Mouse (Mus musculus): ENCODE results near the gene Ube2b.

The Ube2b gene

DNA sequence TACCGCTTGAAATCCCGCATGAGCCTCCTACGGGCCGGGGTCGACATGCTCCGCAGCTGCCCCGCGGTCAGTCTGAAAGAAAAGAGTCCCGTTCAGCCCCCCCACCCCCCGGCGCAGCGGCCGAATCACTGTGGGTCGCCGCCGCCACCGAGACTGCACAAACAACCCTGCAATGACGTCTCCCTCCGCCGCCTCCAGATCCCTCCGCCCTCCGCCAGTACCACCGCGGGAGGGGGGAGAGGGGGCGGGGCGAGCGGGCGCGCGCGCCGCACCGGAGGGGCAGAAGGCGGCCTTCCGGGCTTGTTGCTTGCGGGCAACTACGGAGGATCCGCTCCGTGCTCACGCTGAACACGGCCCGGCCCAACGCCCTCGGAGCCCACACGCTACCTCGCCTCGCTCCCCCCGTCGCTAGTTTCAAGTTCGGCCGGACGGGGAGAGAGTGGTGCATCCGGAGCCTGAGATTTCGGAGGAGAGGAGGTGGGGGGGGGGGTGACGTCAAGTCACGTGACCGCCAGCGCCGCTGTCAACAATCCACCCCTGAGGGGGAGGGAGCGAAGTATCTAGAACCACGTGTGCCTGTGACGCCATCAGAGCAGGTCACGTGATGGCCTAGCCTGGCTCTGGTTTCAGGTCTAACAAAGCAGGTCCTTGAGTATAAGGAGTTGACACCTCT, at the start of gene Ube2b:
Gene Ube2b (minus strand): TSS at position 473 of the 673 bp plus-strand sequence.
- in situ Hi-C loops (cut with MboI; ENCODE audit: low pct_unique_long_range_greater_than_20kb in 1 of 2, low sequenced_read_pairs in 2 of 2, unreplicated experiment in 1 of 2) = no loop called here

DNA sequence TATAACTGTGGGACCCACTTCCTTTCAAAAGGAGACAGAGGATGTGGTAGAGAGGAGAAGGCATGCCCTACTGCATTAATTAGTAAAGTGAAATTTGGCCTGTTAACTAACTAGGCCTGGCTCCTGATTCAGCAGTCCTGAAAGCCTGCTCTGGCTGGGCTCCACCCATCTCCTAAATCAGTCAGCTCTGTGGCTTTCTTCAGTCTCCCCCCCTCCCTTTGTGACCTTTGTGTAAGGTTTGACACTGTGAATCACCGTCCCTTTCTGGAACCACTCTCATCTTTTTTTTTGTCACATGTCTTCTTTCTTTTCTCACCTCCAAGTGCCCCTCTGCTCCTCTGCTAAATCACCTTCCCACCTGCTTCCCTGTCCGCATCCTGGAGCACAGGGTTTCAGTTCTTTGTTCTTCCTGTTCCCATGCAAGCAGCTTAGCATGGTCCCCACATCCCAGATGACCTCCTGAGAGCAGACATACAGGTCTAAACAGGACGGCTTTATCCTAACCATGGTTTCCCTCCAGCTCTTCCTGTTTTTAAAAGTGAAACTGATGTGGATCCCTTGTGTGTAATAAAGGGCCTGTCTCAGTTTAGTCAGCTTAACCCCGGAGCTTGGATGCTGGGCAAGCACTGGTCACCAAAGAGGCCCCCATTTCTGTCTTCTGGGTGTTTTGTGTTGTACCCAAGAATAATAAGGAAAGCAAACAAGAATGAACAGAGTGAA, 46.0 kb upstream of the Ube2b start:
- in situ Hi-C loops (cut with MboI; ENCODE audit: low pct_unique_long_range_greater_than_20kb in 1 of 2, low sequenced_read_pairs in 2 of 2, unreplicated experiment in 1 of 2) = no loop called here

DNA sequence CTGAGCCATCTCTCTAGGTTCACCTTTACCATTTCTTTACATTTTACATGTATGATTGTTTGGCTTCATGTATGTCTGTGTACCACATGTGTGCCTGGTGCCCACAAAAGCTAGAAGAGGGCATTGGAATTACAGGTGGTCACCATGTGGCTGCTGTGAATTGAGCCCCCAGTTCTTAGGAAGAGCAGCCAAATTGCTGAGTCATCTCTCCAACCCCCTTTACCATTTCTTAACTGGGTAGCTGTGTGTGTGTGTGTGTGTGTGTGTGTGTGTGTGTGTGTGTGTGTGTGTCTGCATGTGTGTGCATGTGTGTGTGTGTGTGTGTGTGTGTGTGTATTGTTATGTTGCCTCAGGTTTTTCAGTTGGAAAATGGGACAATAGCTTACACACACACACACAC, 43.6 kb upstream of the Ube2b start:
- in situ Hi-C loops (cut with MboI; ENCODE audit: low pct_unique_long_range_greater_than_20kb in 1 of 2, low sequenced_read_pairs in 2 of 2, unreplicated experiment in 1 of 2) = no loop called here

DNA sequence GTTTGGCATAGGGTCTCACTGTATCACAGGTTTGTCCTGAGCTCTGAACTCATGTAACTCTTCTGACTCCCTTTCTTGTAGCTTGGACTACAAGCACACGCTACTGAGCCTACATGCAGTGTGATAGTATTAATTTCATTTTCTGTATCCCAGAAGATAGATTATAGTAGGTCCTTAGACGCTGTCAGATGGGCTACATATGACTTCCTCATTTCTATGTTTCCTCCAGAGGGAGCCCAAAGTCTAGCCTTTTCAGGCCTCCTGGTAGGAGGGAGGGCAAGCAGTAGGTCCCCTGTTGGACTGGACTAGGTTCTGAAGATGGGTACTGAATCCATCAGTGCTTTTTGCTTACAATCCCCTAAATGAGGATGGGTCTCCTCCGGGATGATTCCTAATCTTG, 42.7 kb upstream of the Ube2b start:
- in situ Hi-C loops (cut with MboI; ENCODE audit: low pct_unique_long_range_greater_than_20kb in 1 of 2, low sequenced_read_pairs in 2 of 2, unreplicated experiment in 1 of 2) = no loop called here

DNA sequence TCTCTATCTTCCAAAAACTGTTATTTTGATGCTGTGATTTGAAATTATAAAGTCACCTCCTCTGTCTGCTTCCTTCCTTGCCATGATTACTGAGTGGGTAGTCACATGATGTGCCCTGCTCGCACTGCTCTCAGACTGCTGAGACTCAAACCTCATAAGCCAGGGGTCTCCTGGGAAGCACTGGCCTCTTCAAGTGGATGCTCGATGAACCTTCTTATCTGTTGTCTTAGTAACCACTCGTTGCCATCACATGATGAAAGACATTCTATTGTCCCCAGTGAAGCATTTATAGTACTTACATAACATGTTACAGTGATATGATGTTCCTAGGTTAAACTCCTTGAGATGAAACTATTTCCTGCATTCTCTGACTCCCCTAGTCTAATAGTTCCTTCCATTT, 37.1 kb upstream of the Ube2b start:
- in situ Hi-C loops (cut with MboI; ENCODE audit: low pct_unique_long_range_greater_than_20kb in 1 of 2, low sequenced_read_pairs in 2 of 2, unreplicated experiment in 1 of 2) = no loop called here

DNA sequence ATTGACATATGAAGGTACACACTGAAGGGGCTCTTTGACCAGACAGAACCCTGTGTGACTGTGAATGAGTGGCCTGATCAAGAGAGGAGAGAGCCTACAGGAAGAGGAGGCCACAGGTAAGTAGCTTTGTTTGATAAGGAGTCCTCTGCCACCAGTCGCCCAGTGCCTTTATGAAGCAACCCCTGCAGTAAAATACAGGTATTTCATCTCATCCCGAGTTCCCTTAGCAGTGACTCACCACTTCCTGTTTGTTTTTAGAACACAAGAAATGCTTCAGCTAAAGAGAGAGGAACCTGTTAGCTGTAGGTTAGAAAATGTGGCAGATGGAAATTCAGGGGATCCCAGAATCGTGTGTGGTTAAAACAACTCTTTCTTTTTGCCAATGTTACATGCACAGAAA, 35.3 kb upstream of the Ube2b start:
- in situ Hi-C loops (cut with MboI; ENCODE audit: low pct_unique_long_range_greater_than_20kb in 1 of 2, low sequenced_read_pairs in 2 of 2, unreplicated experiment in 1 of 2) = no loop called here

DNA sequence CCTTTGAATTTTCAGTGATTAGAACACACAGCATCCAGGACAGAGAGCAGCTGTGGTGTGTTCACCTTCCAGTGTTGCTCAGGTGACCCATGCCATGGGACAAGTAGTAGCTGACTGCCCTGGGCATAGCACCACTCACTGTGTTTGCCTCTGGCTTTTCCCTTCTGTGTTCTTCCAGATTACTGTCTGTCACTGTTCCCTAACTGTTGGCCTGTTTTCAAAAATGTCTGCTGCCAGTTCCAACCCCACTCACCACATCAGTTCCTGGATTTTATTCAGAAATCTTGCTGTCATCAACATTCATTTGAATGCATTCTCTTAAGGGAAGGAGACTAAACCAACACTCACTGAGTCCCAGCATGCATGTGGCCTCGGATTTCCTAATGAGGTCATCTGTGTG, 33.4 kb upstream of the Ube2b start:
- in situ Hi-C loops (cut with MboI; ENCODE audit: low pct_unique_long_range_greater_than_20kb in 1 of 2, low sequenced_read_pairs in 2 of 2, unreplicated experiment in 1 of 2) = no loop called here

DNA sequence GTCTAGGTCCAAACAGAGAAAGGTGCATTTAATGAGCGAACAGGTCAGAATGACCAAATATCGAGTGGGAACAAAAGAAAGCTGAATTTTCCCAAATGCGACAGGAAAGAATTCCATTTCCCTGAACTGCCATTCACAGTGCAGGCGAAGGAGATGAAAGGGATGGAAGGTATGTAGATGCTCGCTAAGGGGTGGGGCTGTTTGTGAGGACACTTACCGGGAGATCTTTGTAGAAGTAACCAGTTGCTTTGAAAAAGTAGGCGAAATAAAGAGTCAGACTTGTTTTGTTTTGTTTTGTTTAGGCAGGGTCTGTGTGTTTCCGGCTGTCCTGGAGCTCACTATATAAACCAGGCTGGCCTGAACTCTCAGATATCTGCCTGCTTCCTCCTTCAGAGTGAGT, 31.8 kb upstream of the Ube2b start:
- in situ Hi-C loops (cut with MboI; ENCODE audit: low pct_unique_long_range_greater_than_20kb in 1 of 2, low sequenced_read_pairs in 2 of 2, unreplicated experiment in 1 of 2) = no loop called here

DNA sequence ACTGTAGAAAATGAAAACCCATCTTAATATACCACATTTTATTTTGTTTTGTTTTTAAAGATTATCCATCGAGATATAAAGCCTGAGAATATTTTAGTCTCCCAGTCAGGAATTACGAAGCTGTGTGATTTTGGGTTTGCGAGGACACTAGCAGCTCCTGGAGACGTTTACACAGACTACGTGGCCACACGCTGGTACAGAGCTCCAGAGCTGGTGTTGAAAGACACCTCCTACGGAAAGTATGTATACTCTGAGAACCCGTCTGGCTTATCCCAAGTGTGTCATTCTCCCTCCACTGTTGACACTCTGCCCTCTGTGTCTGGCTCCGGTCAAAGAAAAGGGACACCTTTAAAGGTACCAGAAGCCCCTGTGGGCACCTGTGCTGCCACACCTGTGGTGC, 17.7 kb upstream of the Ube2b start:
- in situ Hi-C loops (cut with MboI; ENCODE audit: low pct_unique_long_range_greater_than_20kb in 1 of 2, low sequenced_read_pairs in 2 of 2, unreplicated experiment in 1 of 2) = no loop called here

DNA sequence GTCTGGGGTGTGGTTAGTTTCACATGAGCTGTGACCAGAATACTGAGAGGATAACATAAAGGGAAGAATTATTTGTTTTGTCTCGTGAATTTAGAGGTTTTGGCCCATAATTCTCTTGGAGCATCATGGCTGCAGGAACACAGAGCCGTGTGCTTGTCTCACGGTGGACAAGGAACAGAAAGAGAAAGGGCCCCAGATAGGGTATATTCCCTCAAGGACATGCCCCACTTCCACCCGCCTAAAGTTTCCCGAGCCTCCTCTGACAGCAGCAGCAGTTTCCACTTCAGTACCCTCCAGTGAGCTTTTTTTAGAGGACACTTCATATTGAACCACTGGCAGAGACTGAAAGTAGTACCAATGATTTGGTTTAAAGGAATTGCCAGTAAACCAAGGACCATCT, 11.0 kb upstream of the Ube2b start:
- in situ Hi-C loops (cut with MboI; ENCODE audit: low pct_unique_long_range_greater_than_20kb in 1 of 2, low sequenced_read_pairs in 2 of 2, unreplicated experiment in 1 of 2) = no loop called here

DNA sequence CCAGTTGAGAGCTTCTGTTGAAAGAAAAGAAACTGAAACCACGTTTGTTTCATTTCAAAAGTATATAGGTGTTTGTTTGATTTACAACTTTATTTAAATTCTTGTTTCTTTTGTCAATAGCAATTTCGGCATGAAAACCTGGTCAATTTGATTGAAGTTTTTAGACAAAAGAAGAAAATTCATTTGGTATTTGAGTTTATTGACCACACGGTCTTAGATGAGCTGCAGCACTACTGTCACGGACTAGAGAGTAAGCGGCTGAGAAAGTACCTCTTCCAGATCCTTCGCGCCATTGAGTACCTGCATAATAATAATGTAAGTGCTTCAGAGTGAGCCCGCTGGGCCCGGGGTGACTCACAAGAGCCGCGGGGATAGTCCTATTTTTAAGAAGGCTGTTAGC, 10.4 kb upstream of the Ube2b start:
- in situ Hi-C loops (cut with MboI; ENCODE audit: low pct_unique_long_range_greater_than_20kb in 1 of 2, low sequenced_read_pairs in 2 of 2, unreplicated experiment in 1 of 2) = no loop called here

DNA sequence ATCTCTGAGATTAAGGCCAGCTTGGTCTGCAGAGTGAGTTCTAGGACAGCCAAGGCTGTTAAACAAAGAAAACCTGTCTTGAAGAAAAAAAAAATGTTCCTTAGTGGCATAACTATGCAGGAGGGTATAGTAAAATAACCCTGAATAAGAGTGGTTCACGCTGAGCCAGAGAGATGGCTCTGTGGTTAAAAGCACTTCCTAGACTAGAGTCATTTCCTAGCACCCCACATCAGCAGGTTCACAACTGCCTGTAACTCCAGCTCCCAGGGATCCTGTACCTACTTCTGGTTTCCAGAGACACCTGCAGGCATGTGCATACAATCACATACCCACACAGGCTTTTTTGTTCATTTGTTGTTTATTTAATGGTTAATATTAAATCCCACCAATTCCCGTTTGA, 5.0 kb upstream of the Ube2b start:
- in situ Hi-C loops (cut with MboI; ENCODE audit: low pct_unique_long_range_greater_than_20kb in 1 of 2, low sequenced_read_pairs in 2 of 2, unreplicated experiment in 1 of 2) = no loop called here

DNA sequence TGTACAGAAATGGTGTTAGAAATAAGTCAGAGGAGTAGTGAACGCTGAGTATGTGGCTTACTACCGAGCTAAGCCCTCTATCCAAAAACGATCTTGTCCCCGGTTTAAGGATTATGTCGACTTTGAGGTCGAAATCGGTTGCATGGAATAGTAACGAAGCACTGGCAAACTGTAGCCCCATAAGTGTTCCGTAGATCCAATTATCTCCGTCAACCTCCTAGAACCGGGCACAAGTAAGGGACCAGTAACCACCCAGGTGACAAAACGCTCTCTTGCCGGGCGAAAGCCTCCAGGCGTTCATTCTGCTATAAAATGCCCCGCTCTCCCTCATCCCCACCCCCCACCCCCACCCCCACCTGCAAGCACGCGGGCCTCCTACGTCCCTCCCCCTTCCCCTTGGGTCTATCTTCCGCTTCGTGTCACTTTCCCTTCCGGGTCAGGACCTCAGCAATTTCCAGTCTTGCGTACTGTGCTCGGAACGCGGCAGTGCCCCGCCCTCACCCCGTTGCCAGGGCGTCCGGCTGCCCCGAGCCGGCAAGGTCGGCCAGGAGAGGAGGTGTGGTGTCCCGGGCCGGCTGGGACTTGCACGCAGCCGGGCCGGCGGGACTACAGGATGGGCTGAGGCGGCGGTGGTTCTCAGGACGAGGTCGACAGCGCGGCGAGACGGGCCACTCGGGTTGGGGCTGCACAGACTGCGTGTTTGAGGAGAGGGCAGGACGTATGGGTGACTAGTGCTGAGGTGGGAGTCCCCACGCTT, 3.4 kb upstream of the Ube2b start, which contains the start of gene Cdkl3:
Gene Cdkl3 (plus strand): TSS at position 450 of the 757 bp plus-strand sequence.
- in situ Hi-C loops (cut with MboI; ENCODE audit: low pct_unique_long_range_greater_than_20kb in 1 of 2, low sequenced_read_pairs in 2 of 2, unreplicated experiment in 1 of 2) = no loop called here

DNA sequence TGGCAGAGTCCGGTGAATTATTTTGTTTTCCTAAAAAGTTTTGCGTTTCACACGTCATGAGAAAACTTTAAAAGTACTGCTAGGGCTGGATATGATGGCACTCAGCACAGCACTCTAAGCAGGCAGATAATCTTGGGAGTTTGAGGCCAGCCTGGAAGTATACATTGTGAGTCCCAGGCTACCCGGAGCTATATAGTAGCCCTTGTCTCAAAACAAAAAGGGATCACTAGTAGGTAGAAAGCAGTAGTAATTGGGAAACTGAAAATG, 2.9 kb upstream of the Ube2b start:
- in situ Hi-C loops (cut with MboI; ENCODE audit: low pct_unique_long_range_greater_than_20kb in 1 of 2, low sequenced_read_pairs in 2 of 2, unreplicated experiment in 1 of 2) = no loop called here

DNA sequence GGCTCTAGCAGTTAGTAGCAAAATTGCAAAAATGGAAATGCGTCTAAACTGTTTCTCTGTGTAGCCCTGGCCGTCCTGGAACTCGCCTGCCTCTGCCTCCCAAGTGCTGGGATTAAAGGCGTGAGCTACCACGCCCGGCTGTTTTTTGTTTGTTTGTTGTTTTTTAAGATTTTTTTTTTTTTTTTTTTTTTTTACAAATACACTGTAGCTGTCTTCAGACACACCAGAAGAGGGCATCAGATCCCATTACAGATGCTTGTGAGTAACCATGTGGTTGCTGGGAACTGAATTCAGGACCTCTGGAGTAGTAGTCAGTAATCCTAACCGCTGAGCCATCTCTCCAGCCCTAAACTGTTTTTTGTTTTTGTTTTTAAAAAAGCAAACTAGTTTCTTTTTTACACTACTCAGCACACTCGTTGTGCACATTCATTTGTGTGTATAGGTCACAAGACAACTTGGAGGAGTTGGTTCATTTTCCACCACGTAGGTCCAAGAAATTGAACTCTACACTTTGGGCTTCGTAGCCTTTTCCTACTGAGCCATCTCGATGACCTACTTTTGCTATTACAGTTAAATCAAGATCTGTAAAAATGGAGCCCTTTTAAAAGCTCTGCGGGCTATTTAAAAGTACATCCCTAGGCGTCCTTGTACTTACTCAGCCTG, 2.4 kb upstream of the Ube2b start:
- in situ Hi-C loops (cut with MboI; ENCODE audit: low pct_unique_long_range_greater_than_20kb in 1 of 2, low sequenced_read_pairs in 2 of 2, unreplicated experiment in 1 of 2) = no loop called here

DNA sequence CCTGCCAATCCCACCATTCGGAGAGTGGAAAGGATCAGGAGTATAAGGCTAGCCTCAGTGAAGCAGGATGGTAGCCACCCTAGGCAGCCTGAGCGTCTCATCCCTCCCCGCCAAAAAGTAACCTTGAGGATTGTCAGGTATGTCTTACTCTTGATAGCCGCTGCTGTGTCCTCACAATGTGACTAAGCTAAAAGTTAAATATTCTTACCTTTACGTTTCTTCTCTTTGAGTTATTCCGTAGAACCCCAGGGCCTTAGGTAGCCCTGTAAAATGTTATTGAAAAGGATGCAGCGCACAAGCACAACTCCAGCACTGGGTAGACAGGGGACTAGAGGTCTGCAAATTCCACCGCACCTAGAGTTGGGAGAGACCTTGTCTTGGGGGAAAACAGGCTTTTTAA, 1.3 kb upstream of the Ube2b start:
- in situ Hi-C loops (cut with MboI; ENCODE audit: low pct_unique_long_range_greater_than_20kb in 1 of 2, low sequenced_read_pairs in 2 of 2, unreplicated experiment in 1 of 2) = no loop called here

DNA sequence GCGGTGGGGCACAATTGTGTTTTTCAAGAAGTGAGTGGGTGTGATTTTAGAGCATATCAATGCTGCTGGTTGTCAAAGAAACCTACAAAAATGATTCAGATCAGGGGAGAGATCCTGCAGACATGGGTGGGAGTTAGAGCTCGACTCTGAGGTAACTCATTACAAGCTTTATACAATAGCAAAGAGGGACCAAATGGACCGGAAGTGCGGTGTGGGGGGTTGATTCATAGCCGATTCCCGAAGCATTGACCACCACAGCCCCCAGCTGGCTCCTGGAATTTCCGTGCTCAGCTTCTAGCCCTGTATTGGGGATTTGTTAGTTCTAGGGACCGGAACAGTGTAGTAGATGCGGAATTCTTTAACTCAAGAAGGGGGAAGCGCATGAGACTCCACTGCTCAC, 779 bp upstream of the Ube2b start:
- in situ Hi-C loops (cut with MboI; ENCODE audit: low pct_unique_long_range_greater_than_20kb in 1 of 2, low sequenced_read_pairs in 2 of 2, unreplicated experiment in 1 of 2) = no loop called here

DNA sequence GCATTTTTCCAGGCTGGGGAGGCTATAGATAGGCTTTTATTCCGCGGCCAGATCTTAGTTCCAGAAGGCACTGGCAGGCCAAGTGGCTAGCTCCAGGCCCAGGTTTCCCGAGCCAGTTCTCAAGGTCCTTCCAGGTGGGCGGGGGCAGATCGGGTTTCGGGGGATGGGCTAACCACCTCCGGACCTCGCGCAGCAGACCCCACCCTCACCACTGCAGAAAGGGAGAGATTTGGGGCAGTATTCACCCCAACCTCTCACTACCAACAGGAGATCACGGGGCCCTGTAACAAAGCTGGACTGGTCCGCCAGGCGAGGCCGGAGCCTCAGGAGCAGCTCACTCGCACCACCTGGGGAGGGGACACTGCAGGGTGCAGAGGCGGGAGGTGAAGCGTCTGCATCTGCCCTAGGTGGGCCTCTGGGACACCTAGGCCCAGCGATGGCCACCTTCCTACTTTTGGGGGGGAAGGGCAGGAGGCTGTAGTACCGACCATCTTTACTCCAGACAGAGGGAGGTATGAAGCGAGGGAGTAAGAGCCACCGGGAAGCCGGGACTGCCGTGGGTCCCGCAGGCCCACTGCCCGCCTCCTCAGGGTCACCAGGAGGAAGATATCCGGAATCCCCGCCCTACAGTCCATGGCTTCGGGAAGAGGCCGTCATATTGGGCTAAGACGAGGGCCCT, 812 bp downstream of the Ube2b start:
- in situ Hi-C loops (cut with MboI; ENCODE audit: low pct_unique_long_range_greater_than_20kb in 1 of 2, low sequenced_read_pairs in 2 of 2, unreplicated experiment in 1 of 2) = no loop called here

DNA sequence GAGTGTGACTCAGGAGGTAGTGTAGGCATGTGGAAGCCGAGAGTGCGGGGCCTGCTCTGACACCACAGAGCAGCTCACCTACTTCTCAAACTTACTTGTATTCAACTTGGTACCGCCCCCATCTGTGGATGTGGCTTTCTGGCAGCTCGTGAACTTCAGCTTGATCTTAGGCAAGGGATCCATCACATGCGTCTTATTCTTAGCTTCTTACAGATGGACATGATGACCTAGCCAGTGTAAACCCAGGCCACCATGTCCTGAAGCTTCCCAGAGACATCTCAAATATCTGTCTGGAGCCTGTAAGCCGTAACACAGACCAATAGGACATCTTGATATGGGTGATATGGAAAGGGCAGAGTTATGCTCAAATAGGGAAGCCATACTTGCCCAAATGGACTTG, 28.9 kb downstream of the Ube2b start:
- in situ Hi-C loops (cut with MboI; ENCODE audit: low pct_unique_long_range_greater_than_20kb in 1 of 2, low sequenced_read_pairs in 2 of 2, unreplicated experiment in 1 of 2) = no loop called here

Measured in mouse embryonic stem cell (cell line).